Mouse (Mus musculus): Measurements from ENCODE around the gene Epo. TPM values are rescaled to one million over a fixed set of nuclear protein-coding genes. Genes with fewer than 3 reads are reported as not detected.

Epo gene
- not detected for total RNA-seq (2021)
- long read RNA-seq, experiment 1, partial matches to known transcripts: 0 of 17 reads
- long read RNA-seq, experiment 1, other reads (novel, unspliced or antisense): 17 of 17 reads
- long read RNA-seq, experiment 2, partial matches to known transcripts: 0 of 26 reads
- long read RNA-seq, experiment 2, other reads (novel, unspliced or antisense): 26 of 26 reads

DNA sequence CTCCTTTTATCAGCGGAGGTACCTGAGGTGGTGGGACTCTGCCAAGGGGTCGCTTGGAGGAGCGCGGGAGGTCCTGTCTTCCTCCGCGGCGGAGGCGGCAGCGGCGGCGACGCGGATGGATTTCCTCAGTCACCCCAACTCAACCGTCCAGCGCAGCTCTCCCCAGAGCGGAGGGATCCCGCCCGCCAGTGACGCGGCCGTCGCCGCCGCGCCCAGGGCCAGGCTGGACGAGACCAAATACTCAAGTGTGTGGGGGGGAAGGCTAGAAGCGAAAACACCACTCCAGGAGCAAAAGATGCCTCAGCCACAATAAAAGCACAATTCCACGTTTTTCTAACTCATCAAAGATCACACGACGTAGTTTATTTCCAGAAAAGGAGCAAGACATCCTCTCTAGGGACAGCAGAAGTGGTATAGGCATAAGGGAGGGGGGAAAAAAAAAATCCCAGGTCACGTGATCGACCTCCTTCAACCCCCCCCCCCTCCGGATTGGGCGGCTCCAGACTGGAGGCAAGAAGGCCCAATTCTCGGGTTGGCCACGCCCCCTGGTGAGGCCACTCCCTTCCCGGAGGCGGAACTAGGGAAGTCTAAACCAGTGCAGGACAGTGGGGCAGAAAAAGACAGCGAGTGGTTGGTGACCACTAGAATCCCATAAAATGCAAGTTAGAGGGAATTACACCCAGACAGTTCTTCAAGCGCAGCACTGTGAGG, at the start of gene Epo, which contains the start of gene Gnb2:
TSS of gene Epo (minus strand) at position 126 of the 711 bp plus-strand sequence.
TSS of gene Gnb2 (minus strand) at position 394 of the 711 bp plus-strand sequence.
- peak; percentile 98 to 99 for DNase-seq (ENCODE audit: low spot score in 2 of 2)

DNA sequence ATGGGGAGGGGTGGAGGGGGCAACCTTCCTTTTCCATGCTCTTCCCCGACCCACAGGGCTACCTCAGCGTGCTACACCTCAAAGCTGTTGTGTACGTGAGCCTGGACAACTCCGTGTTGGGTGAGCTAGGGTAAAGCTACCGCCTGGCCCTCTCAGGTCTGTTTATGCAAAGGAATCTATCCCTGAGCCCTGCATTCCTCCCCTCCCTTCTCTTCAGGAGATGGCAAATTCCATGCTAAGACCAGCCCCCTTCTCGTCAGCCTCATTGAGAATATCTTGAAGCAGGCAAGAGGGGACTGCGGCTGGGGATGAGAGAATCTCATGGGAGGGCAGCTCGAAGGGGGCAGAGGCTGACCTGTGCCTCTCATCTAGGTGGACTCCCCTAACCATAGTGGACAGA, 49.7 kb upstream of the Epo start:
- no peak for DNase-seq (ENCODE audit: low spot score in 2 of 2)

DNA sequence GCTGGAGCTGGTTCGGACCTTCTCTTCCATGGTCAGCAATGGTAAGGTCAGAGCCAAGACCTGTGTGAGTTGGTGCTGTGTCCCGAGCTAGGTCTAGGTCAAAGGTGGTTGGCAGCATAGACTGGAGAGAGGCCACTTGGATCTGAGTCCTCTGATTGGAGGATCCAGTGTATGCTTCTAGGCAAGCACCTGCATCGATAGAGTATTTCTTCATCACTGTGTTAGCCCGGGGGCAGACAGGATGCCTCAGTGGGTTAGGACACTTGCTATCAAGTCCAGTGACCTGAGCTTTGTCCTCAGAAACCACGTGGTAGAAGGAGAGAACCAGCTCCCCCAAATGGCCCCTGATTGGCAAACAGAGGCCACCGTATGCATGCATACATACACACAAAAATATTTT, 47.2 kb upstream of the Epo start:
- no peak for DNase-seq (ENCODE audit: low spot score in 2 of 2)

- peak; percentile 25 to 50 for DNase-seq (ENCODE audit: low spot score in 2 of 2)
These were observed 41.4 kb upstream of the Epo start for GRCm38 (mm10) chr5:137574470-137574901.

GRCm38 (mm10) chr5:137570691-137571586, 37.9 kb upstream of the Epo start:
- DNase-seq (ENCODE audit: low spot score in 2 of 2): no peak

DNA sequence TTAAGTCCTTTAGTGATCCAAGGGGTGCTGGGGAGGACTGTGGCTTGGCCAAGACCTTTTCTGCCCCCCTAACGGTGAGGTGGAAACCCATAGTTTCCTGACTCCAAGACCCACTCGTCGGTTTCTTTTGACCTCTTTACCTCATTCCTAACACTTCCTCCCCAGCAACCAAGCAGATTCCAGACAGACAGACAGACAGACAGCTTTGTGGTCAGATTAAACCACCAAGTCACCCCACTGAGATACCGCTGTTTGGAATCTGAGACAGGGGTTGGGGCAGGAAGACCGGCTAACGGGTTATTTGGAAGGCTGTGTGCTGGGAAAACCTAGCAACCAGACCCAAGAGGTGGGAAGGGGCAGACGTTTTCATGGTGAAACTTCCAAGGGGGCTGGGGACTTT, 37.1 kb upstream of the Epo start:
- DNase-seq (ENCODE audit: low spot score in 2 of 2): no peak

GRCm38 (mm10) chr5:137569665-137570064, 36.6 kb upstream of the Epo start, which contains the start of gene Tfr2:
TSS of gene Tfr2 (plus strand) at chr5:137569840.
- no peak for DNase-seq (ENCODE audit: low spot score in 2 of 2)

GRCm38 (mm10) chr5:137569031-137569430, 36.0 kb upstream of the Epo start:
- DNase-seq (ENCODE audit: low spot score in 2 of 2): no peak

DNA sequence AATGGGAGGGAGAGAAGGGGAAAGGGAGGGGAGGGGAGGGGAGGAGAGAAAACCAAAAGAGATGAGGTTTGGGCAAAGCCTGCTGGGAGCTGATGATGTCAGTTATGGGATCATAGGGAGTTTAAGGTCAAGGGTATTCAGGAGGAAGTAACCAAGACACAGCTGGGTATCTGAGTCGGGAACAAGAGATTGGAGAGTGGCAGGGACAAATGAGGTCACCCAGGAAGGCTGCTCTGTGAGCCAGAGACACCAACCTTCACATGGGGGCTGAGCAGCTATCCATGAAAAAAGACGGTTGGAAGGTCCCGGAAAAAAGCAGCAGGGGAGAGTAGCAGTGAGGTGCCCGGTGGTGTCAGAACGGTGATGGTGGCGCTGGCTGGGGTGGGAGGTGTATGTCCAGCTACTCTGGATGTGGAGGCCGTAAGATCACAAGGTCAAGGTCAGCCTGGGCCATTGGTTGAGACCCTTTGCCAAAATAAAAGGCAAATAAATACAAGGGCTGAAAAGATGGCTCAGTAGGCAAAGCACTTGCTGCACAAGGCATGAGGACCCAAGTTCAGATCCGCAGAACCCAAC, 35.3 kb upstream of the Epo start:
- no peak for DNase-seq (ENCODE audit: low spot score in 2 of 2)

DNA sequence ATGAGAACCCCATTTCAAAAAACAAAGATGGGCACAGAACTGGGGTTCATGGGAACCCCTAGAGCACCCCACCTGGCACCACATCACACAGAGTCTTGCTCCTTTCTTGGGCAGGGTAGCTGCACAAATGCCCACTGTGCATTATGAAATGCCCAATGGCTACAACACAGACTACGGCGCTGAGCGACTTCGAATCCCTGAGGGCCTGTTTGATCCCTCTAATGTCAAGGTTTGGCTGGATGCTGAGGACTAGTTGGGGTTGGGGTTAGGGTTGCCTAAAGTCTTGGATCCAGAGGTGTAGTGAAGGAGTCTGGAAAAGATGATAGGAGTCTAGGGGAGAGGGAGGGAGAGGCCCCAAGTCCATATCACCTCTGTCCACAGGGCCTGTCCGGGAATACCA, 33.4 kb upstream of the Epo start:
- no peak for DNase-seq (ENCODE audit: low spot score in 2 of 2)

DNA sequence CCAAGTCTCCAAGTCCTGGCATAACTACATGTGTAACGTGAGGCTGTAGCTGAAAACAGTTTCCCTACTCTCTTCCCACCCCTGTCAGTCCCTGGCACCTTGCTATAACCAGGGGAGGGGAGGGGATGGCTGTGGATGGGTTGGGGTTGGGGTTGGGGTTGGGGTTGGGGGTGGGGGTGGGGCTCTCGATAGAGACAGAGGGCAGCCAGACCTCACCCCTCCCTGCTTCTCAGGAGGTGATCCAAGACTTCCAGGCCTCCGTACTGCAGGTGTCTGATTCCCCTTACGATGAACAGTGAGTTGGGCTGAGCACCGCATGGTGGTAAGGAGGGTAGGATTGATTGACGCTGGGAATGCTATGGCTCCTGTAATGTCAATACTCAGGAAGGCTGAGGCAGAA, 32.7 kb upstream of the Epo start:
- DNase-seq (ENCODE audit: low spot score in 2 of 2): no peak

- DNase-seq (ENCODE audit: low spot score in 2 of 2): peak in 1 of 2 experiments; percentile 43
These were observed 29.9 kb upstream of the Epo start for GRCm38 (mm10) chr5:137562965-137563364.

DNA sequence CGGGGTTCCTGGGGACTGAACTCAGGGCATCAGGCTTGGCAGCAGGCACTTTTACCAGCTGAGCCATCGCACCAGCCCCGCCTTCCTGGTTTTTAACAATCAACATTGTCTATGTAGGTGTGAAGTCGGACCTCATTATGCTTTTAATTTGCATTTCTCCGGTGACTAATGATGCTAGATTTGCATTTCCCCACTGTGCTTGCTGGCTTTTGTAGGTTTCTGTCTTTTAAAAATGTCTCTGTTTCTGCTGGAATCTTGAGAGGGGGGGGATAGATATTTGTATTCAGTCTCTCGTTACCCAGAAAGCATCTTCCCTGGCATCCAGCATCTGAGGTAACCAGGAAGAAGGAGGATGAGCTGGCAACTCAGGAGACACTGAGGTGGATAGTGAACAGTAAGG, 28.5 kb upstream of the Epo start:
- DNase-seq (ENCODE audit: low spot score in 2 of 2): no peak

DNA sequence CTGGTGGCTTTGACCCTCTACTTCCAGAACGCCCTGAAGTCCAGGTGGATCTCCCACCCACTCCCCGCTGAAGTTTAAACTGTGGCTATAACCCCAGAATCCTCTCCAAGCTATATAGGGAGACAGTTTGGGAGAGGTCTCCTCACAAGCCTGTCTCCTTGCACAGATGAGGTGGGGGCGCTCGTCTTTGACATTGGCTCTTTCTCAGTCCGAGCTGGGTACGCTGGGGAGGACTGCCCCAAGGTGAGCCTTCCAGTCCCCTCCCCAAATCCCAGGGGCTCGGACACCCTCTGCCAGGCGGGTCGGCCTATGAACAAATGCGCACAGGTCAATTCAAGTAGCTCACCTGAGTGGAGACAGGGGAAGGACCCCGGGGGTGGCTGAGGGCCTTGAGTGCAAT, 20.9 kb upstream of the Epo start:
- DNase-seq (ENCODE audit: low spot score in 2 of 2): no peak

DNA sequence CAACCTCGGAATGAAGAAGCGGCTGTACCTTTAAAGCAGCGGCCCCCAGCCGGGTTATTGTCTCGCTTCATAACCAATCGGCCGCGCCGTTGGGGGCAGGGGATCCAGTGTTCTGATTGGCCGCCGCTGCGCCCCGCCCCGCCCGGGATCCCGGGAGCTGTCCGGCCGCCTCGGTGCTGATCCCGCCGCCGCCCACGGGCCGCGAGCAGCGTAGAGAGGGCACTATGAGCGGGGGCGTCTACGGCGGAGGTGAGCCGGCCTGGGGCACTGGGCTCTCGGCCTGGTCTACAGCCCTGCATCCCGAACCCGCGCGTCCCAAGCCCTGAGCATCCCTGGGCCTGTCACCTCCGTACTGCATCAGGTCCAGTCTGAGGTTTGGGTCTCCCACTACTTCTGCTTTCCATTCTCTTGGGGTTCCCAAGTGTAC, 20.4 kb upstream of the Epo start, which contains the start of gene Actl6b:
TSS of gene Actl6b (plus strand) at position 107 of the 427 bp plus-strand sequence.
- DNase-seq (ENCODE audit: low spot score in 2 of 2): peak; percentile 87 to 92

GRCm38 (mm10) chr5:137553000-137553399, 20.0 kb upstream of the Epo start:
- no peak for DNase-seq (ENCODE audit: low spot score in 2 of 2)

DNA sequence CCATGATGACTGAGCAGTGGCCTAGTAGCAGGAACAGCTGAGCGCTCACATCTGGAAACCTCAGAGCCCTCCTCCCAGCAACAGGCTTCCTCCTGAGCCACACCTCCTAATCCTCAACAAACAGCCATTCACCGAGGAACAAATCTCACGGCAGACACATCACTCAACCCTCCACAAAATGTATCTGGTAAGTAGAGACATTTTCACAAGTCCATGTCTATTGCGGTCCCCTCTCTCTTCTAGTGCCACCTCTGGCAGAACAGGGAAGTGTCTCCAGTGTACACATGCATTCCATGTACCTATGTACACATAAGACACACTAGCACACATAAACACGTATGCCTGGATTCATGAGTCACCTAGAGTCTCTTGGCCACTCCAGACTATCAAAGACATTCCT, 18.1 kb upstream of the Epo start:
- no peak for DNase-seq (ENCODE audit: low spot score in 2 of 2)

- DNase-seq (ENCODE audit: low spot score in 2 of 2): no peak
These were observed 16.8 kb upstream of the Epo start for GRCm38 (mm10) chr5:137549840-137550239.

GRCm38 (mm10) chr5:137545596-137545995, 12.6 kb upstream of the Epo start:
- no peak for DNase-seq (ENCODE audit: low spot score in 2 of 2)

DNA sequence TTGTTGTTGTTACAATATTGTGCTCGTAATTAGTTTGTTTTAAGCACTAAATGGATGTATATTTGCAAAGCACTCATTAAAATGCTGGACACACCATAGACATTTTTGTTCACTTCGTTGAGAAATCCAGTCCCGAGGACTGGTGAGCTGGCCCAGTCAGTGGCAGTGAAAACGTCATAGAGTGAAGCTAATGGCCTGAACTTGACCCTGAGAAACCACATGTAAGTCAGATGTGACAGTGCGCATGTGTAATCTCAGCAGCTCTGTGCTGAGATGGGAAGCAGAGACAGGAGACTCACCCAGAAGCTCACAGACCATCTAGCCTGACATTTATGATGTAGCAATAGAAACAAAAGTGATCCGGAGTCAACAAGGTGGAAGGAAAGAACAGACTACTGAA, 11.9 kb upstream of the Epo start:
- no peak for DNase-seq (ENCODE audit: low spot score in 2 of 2)

Measured in layer of hippocampus, postnatal 14 days (tissue).